Mouse (Mus musculus) liver, embryonic 16.5 days (tissue): Measurements from ENCODE around the gene Faxc. TPM values are rescaled to one million over a fixed set of nuclear protein-coding genes. Genes with fewer than 3 reads are reported as not detected.

Experiments
- ATAC-seq: fragments of 200-750 bp; cut with Nextera tagmentation; 2 replicates; pipeline ENCODE4 v1.8.0; 2017; ENCODE audit warnings: low read depth, mild to moderate bottlenecking, moderate number of reproducible peaks, moderate library complexity
- H3K27ac ChIP-seq: fragments of 300-500 bp; sonication (generic); 2 replicates; pipeline ENCODE4 v1.5.1; 2014; ENCODE audit warnings: mild to moderate bottlenecking, low read length
- H3K27me3 ChIP-seq: fragments of 300-500 bp; sonication (generic); 2 replicates; pipeline ENCODE4 v1.6.1; 2014; ENCODE audit warnings: low read depth, low read length, mixed read lengths; ENCODE audit not compliant: control insufficient read depth, insufficient read depth
- H3K36me3 ChIP-seq: fragments of 300-500 bp; sonication (generic); 2 replicates; pipeline ENCODE4 v1.6.1; 2014; ENCODE audit warnings: mild to moderate bottlenecking; ENCODE audit not compliant: control insufficient read depth, insufficient read depth
- H3K4me1 ChIP-seq: fragments of 300-500 bp; sonication (generic); 2 replicates; pipeline ENCODE4 v1.6.1; 2014; ENCODE audit warnings: low read depth, low read length, mixed read lengths; ENCODE audit not compliant: control insufficient read depth
- H3K4me2 ChIP-seq: fragments of 300-500 bp; sonication (generic); 2 replicates; pipeline ENCODE4 v1.6.1; 2014; ENCODE audit warnings: low read depth, low read length, mixed read lengths
- H3K4me3 ChIP-seq: fragments of 300-500 bp; sonication (generic); 2 replicates; pipeline ENCODE4 v1.5.1; 2014; ENCODE audit warnings: low read depth, mild to moderate bottlenecking, low read length
- H3K9ac ChIP-seq: fragments of 300-500 bp; sonication (generic); 2 replicates; pipeline ENCODE4 v1.6.1; 2014; ENCODE audit warnings: low read depth, low read length
- H3K9me3 ChIP-seq: fragments of 300-500 bp; sonication (generic); replicated peaks from 2 replicates; pipeline ENCODE4 v1.6.1; 2016; ENCODE audit warnings: low read length; ENCODE audit not compliant: control insufficient read depth
- WGBS: fragments of 180-500 bp; shearing (Covaris S2); extraction: QIAGEN DNeasy Blood & Tissue Kit; methylation state at CpG from one replicate; pipeline ENCODE4 v1.1.7; 2014; ENCODE audit not compliant: insufficient replicate concordance; 5-methylcytosine and 5-hydroxymethylcytosine counted together
- polyA plus RNA-seq: library from polyadenylated mRNA; unstranded; fragments of >200 nt; fragmentation: Nextera tagmentation; extraction: Ambion mirVana; gene quantifications from 2 replicates; pipeline ENCODE4 v1.2.1, GENCODE M21; 2015

Faxc gene
- polyA plus RNA-seq = 0.04 and 0.06 TPM in 2 replicates

DNA sequence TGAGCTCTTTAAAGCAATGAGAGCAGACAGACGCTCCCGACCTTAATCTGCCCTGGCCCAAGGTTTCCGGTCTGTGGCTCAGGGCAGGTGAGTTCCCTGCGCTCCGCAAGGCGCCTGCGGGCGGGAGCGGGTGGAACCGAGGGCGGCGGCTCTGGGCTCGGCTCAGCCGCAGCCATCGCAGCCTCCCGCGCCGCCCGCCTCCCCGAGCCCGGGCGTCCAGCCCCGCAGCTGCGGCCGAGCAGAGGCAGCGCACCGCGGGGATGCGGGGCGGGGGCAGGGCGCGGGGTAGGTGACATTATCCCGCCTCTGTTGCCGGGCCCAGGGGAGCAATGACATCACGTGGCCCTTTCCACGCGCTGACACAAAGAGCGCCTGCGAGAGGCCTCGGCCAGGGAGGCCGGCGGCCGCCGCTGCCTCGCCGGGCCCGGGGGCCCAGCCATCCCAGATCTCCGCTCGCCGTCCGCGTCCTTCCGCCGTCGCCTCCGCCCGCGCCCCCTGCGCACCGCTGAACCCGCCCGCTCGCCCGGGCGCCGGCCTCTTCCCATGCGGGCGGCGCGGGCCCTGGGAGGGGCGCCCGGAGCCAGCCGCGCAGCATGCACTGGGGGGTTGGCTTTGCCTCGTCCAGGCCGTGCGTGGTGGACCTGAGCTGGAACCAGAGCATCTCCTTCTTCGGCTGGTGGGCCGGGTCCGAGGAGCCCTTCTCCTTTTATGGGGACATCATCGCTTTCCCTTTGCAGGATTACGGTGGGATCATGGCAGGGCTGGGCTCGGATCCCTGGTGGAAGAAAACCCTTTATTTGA, at the start of gene Faxc:
TSS of gene Faxc (plus strand) at position 359 of the 801 bp plus-strand sequence.
- peak; percentile 47; the same call in 1 of the 2 replicates for ATAC-seq
- Histone ChIP-seq H3K4me3 (peak within 1 kb of the TSS; percentile 57), H3K4me1 (no peaks in the 10 kb centered on the region; the same call in 1 of the 2 replicates), H3K4me2 (peak within 1 kb of the TSS; percentile 74), H3K9ac (peak within 1 kb of the TSS; percentile 15; the same call in 1 of the 2 replicates), H3K36me3 (no peaks in the 10 kb centered on the region), H3K27me3 (peaks cover 33% of the 10 kb centered on the region), H3K9me3 (no peaks in the 10 kb centered on the region), H3K27ac (no peak within 1 kb of the TSS)
- WGBS = under 1% methylated on average over 80 of the region's 83 CpGs

DNA sequence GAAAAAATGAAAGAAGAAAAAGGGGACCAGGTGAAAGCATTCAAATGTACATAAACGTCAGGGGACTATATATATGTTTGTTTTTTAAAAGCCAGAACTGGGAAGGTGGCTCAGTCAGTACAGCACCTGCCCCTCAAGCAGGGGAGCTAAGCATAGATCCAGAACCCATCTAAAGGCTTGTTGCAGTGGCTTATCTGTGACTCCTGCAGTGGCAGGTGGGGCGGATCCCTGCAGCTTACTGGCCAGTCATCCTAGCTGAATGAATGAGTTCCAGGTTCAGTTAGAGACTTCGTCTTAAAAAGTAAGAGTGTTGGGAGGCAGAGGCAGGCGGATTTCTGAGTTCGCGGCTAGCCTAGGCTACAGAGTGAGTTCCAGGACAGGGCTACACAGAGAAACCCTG, 48.3 kb upstream of the Faxc start:
- no peak overlapping the region for H3K4me3 ChIP-seq
- 72% methylated on average over 6 of the region's 6 CpGs for whole genome bisulfite sequencing
- H3K9me3 ChIP-seq = no peaks in the 10 kb centered on the region
- H3K36me3 ChIP-seq = no peaks in the 10 kb centered on the region
- H3K4me2 ChIP-seq = no peak overlapping the region
- H3K27me3 ChIP-seq = no peaks in the 10 kb centered on the region
- no peak for ATAC-seq
- H3K9ac ChIP-seq = no peak overlapping the region
- H3K27ac ChIP-seq = no peak overlapping the region
- H3K4me1 ChIP-seq = peaks cover 5% of the 10 kb centered on the region; the same call in 1 of the 2 replicates

DNA sequence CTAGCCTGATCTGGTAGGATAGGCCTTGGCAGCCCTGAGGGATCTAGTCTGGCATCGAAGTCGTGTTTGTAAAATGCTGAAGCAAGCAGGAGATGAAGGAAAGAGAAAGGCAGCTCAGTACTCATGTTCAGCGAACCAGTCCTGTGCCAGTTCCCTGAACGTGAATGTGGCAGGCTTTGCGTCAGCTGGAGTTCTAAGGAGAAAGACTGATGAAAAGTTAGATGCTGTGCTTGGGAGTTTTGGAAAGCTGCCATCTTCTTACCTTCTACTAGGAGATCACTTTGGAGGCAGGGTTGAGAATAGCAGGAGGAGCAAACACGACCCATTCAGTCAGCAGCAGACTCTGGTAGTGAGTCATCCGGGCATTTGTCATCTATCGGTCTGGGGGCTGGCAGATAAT, 45.3 kb upstream of the Faxc start:
- no peaks in the 10 kb centered on the region for H3K27me3 ChIP-seq
- H3K9ac ChIP-seq = no peak overlapping the region
- no peak overlapping the region for H3K4me2 ChIP-seq
- no peaks in the 10 kb centered on the region for H3K9me3 ChIP-seq
- H3K4me3 ChIP-seq = no peak overlapping the region
- WGBS = 75% methylated on average over 8 of the region's 8 CpGs
- no peaks in the 10 kb centered on the region for H3K36me3 ChIP-seq
- ATAC-seq = no peak
- no peak overlapping the region for H3K27ac ChIP-seq
- H3K4me1 ChIP-seq = no peaks in the 10 kb centered on the region

DNA sequence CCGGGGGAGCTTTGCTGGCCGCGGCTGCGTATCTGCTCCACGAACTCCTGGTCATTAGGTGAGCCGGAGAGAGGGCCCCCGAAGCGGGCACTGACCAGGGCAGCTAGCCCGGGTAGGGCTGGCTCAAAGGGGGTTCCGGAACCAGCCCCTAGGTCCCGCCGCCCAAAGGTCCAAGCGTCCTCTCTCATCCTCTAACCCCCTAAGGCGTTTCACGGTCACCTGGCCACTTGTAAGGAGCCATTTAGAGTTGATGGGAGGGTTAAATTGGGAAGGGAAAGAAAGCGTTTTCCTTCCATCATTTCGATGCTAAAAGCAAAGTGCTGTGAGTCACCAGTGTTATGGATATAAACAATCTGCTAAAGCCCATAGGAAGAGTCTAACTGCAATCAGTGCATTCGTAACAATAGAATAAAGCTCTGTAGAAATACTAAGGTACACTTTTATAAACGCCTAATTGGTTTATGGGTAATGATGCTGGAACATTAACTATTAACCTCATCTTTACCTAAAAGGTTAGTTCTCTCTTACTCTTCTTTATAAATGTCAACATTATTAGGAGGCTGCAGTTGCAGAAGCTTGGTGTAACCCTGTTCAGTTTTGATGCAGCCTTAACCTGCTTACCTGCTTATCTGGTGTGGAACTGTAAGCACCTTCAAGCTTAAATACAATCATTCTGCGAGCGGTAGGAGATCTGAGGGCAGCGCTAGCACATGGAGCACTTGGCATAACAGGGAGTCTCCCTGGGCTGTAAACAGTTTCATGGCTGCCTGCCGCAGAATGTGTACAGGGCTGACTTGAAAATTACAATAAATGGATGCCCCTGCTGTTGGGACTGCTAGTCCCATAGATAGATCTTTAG, 872 bp downstream of the Faxc start:
- H3K27me3 ChIP-seq = peaks cover 33% of the 10 kb centered on the region

DNA sequence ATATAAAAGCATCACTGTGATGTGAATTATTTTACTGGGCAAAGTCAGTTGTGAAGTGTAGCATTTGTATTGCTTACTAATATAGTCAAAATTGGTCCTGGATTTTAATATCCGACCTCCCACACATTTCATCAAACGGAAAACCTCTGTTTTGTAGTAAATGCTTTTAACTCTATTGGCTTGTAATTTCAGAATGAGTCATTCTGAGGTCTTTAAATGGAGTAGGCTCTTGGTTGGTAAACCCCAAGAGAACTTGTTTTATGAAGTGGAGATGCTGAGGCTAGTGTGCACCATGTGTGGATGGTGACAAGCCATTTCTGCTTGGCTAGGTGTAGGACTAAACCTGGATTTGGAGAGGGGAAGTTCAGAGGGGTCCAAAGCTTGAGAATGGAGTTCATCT, 4.2 kb downstream of the Faxc start:
- Histone ChIP-seq H3K4me3 (no peak overlapping the region), H3K9ac (no peak overlapping the region), H3K9me3 (no peaks in the 10 kb centered on the region), H3K27me3 (peaks cover 23% of the 10 kb centered on the region), H3K27ac (no peak overlapping the region), H3K4me1 (no peaks in the 10 kb centered on the region; the same call in 1 of the 2 replicates), H3K36me3 (no peaks in the 10 kb centered on the region), H3K4me2 (no peak overlapping the region)
- ATAC-seq = no peak
- WGBS = 64% methylated on average over 2 of the region's 2 CpGs

More for the DNA sequence above, 872 bp downstream of the Faxc start:
- Histone ChIP-seq H3K4me3 (peak overlapping the region; percentile 57), H3K36me3 (no peaks in the 10 kb centered on the region), H3K4me2 (peak overlapping the region; percentile 74), H3K9ac (no peak overlapping the region; the same call in 1 of the 2 replicates), H3K9me3 (no peaks in the 10 kb centered on the region), H3K27ac (no peak overlapping the region), H3K4me1 (no peaks in the 10 kb centered on the region; the same call in 1 of the 2 replicates)
- WGBS = 19% methylated on average over 23 of the region's 23 CpGs
- no peak for ATAC-seq

DNA sequence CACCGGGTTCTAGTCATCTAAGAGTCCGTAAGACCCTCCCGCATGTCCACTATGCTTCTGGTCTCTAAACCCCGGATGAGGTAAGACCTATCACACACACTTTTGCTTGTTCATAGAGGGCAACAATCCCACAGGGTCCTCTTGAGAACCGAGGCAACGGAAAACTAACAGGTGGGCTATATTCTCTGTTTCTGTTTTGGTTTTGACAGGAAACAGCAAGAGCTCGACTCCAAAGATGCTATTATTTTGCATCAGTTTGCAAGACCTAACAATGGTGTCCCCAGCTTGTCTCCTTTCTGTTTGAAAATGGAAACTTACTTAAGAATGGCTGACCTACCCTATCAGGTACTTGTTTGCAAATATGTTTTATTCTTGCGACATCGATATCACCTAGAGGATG, 5.3 kb downstream of the Faxc start:
- no peak for ATAC-seq
- Histone ChIP-seq H3K9ac (no peak overlapping the region), H3K9me3 (no peaks in the 10 kb centered on the region), H3K36me3 (no peaks in the 10 kb centered on the region), H3K27ac (no peak overlapping the region), H3K4me3 (no peak overlapping the region), H3K27me3 (peaks cover 13% of the 10 kb centered on the region), H3K4me2 (no peak overlapping the region), H3K4me1 (no peaks in the 10 kb centered on the region; the same call in 1 of the 2 replicates)
- WGBS = 73% methylated on average over 9 of the region's 9 CpGs

DNA sequence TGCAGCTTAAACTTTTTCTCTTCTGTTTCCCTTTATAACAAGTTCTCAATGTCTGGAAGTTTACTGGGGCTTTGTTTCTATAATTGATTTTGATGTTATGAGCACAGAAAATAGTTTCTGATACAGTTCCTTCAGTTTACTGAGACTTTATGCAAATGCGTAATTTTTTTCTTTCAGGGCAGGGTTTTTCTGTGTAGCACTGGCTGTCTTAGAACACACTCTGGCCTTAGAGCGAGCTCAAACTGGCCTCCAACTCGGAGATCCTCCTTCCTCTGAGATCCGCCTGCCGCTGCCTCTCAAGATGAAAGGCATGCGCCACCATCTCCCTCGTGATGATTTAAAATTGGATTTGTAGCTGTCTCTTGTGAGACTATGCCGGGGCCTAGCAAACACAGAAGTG, 6.8 kb downstream of the Faxc start:
- no peak for ATAC-seq
- 68% methylated on average over 8 of the region's 8 CpGs for WGBS
- H3K36me3 ChIP-seq = no peaks in the 10 kb centered on the region
- no peaks in the 10 kb centered on the region; the same call in 1 of the 2 replicates for H3K27me3 ChIP-seq
- no peaks in the 10 kb centered on the region for H3K9me3 ChIP-seq
- no peak overlapping the region for H3K27ac ChIP-seq
- H3K9ac ChIP-seq = no peak overlapping the region
- no peak overlapping the region for H3K4me3 ChIP-seq
- no peak overlapping the region for H3K4me2 ChIP-seq
- H3K4me1 ChIP-seq = no peaks in the 10 kb centered on the region

DNA sequence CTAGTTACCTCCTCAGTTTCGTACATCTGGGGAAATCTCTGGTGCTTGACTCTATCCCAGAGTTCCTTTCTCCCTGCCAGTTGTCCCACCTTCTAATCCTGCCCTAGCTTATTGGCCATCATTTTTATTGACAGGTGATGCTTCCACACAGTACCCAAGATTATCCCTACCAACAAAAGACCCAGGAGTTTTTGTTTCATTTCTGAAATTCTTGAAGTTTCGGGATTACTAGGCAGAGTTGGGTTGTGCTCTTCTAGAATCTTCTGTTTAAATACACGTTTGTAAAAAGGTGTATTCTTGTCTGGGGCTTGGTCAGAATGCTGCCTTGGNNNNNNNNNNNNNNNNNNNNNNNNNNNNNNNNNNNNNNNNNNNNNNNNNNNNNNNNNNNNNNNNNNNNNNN, 13.5 kb downstream of the Faxc start:
- ATAC-seq = no peak
- no peaks in the 10 kb centered on the region for H3K36me3 ChIP-seq
- H3K9ac ChIP-seq = no peak overlapping the region
- H3K27ac ChIP-seq = no peak overlapping the region
- 41% methylated on average over 3 of the region's 3 CpGs for WGBS
- no peak overlapping the region for H3K4me2 ChIP-seq
- H3K4me3 ChIP-seq = no peak overlapping the region
- H3K4me1 ChIP-seq = no peaks in the 10 kb centered on the region
- no peaks in the 10 kb centered on the region for H3K9me3 ChIP-seq
- no peaks in the 10 kb centered on the region for H3K27me3 ChIP-seq
